Mouse (Mus musculus): ENCODE measurements at regions not wholly inside any gene's neighbourhood (a gene's known extent, or its start where the extent isn't known, plus 50 kb on each side); places are given as distances from the start of the nearest gene placed in this dataset.
A peak's percentile ranks its signal among the peaks of the same experiment; 100 is the strongest.

DNA sequence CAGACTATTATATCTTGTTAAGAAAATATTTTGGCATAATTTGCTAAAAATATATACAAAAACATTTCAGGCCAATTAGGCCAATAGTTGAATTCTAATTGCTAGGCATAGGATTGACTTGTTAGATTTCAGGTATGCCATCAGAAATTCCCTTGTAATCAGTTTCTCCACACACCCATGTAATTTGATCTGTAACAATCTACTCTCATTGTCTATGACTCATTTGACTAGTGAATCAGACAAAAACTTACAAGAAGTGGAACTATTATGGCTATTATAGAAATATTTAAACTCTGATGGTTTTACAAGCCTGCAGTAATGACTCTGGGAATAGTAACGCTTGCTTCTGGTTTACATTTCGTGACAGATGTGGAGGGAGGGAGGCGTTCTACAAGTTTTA lies 338.9 kb upstream of the Ptbp2 start:
- DNase-seq (ENCODE audit: low spot score): no peak

GRCm38 (mm10) chr3:120083171-120083932 lies 299.1 kb upstream of the Ptbp2 start:
- DNase-seq (ENCODE audit: low spot score): no peak

DNA sequence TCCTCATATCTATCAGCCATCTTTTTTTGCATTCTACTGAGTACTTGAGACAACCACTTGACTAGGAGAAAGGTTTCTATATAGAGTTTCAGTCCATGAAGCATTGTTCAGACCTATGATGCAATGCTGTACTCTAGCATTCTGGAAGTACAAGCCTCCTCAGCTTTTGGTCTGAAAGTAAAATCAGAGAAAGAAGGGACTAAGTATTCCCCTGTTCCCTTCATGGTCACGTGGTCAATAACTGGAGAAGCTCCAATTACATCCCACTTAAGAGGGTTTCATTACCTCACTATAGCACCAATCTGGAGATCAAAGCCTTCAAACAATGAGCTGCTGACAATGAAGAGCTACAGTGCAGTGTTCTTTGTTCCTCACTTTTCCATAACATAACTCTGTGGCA lies 289.3 kb upstream of the Ptbp2 start:
- DNase-seq (ENCODE audit: low spot score): no peak

GRCm38 (mm10) chr3:120065714-120066113 lies 281.4 kb upstream of the Ptbp2 start:
- DNase-seq (ENCODE audit: low spot score): peak; percentile 24

- peak; percentile 40 for DNase-seq (ENCODE audit: low spot score)
These were observed 280.7 kb upstream of the Ptbp2 start for GRCm38 (mm10) chr3:120064854-120065480.

GRCm38 (mm10) chr3:120062264-120062663 lies 278.0 kb upstream of the Ptbp2 start:
- DNase-seq (ENCODE audit: low spot score): no peak

- DNase-seq (ENCODE audit: low spot score): no peak
These were observed 275.7 kb upstream of the Ptbp2 start for GRCm38 (mm10) chr3:120059959-120060358.

GRCm38 (mm10) chr3:120055216-120056154 lies 271.2 kb upstream of the Ptbp2 start:
- no peak for DNase-seq (ENCODE audit: low spot score)

GRCm38 (mm10) chr3:120047238-120047637 lies 263.0 kb upstream of the Ptbp2 start:
- DNase-seq (ENCODE audit: low spot score): no peak

- DNase-seq (ENCODE audit: low spot score): no peak
These were observed 253.3 kb upstream of the Ptbp2 start for GRCm38 (mm10) chr3:120037526-120037925.

- no peak for DNase-seq (ENCODE audit: low spot score)
These were observed 235.8 kb upstream of the Ptbp2 start for GRCm38 (mm10) chr3:120019826-120020683.

DNA sequence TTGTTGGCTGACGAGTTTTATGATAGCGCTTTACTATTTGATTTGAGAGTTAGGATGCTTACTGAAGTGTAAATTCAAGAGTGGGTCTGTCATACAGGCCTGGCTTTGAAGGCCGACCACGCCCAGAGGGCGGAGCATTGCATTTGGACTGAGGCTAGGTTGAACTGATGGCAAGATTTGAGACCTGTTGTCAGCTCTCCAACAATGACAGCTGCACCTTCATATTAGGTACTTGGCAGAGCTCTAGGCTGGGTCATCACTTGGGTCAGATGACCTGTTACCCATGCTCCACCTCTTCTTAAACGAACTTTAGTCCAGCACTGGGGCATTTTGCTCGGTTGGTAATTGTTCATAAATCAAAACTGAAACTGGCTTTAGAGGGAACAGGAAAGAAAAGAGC lies 231.1 kb upstream of the Ptbp2 start:
- no peak for DNase-seq (ENCODE audit: low spot score)

DNA sequence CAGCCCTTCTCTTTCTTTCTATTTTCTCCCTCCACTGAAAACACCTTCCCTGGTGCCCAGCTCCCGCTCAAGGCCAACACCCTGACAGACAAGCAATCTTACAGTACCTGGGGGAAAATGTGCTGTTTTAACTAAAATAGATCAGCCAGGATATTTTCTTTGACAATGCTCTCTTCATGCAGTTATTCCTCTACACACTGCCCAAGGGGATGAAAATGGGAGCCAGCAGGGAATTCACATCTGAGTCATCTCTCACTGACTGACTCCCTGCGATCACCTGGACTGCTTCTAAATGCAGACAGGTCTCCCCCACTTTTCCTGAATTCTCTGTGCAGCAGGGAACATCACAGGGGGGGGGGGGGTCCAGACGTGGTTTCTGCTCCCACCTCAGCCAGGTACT lies 227.6 kb upstream of the Ptbp2 start:
- DNase-seq (ENCODE audit: low spot score): no peak

- DNase-seq (ENCODE audit: low spot score): no peak
These were observed 223.8 kb upstream of the Ptbp2 start for GRCm38 (mm10) chr3:120008110-120008509.

GRCm38 (mm10) chr3:120004588-120004987 lies 220.3 kb upstream of the Ptbp2 start:
- no peak for DNase-seq (ENCODE audit: low spot score)

GRCm38 (mm10) chr3:120000281-120000680 lies 216.0 kb upstream of the Ptbp2 start:
- DNase-seq (ENCODE audit: low spot score): no peak

GRCm38 (mm10) chr3:119996258-119996988 lies 212.2 kb upstream of the Ptbp2 start:
- DNase-seq (ENCODE audit: low spot score): no peak

GRCm38 (mm10) chr3:119995781-119996180 lies 211.5 kb upstream of the Ptbp2 start:
- peak; percentile 14 for DNase-seq (ENCODE audit: low spot score)

DNA sequence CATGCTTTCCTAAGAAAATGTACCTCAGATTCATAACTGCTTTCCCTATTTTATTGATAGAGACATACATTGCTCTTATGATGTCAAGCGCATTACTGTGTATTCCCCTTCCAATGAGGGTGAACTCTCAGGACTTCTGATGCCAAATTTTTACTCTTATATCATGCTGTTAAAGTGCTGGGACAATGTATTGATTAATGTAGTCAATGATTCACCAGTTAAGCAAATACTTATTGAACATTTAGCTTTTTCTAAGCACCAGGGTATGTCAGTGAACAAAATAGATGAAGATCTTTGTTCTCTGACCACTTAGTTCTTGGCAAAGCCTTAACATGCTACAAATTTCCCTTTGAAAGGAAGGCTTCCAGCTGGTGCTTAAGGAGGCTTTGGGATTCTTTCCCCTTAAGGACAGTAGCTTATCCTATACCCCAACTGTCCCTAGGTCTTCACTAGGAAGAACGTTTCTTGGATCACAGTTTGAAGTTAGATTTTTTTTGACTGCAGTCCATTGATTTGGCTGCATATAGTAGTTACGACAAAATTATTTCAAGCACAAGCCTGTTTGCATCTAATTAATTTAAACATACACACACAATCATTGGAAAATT lies 203.1 kb upstream of the Ptbp2 start:
- no peak for DNase-seq (ENCODE audit: low spot score)

- DNase-seq (ENCODE audit: low spot score): no peak
These were observed 193.1 kb upstream of the Ptbp2 start for GRCm38 (mm10) chr3:119977349-119977748.
